Mouse (Mus musculus) ES-E14 (cell line): Measurements from ENCODE around the gene Zfp672. TPM values are rescaled to one million over a fixed set of nuclear protein-coding genes. Genes with fewer than 3 reads are reported as not detected.

Source experiments
- DNase-seq: peaks from one replicate; pipeline ENCODE4 v3.0.0-alpha.2; 2013; ENCODE audit warnings: low read depth, low spot score
- H3K27ac ChIP-seq: 2 replicates; pipeline ENCODE4 v1.5.1; 2012; ENCODE audit warnings: low read depth, mild to moderate bottlenecking, low read length, moderate library complexity, mixed read lengths; ENCODE audit not compliant: poor library complexity, insufficient read depth, severe bottlenecking
- H3K36me3 ChIP-seq: 2 replicates; pipeline ENCODE4 v1.6.1; 2012; ENCODE audit warnings: mild to moderate bottlenecking, low read length, moderate library complexity, mixed read lengths; ENCODE audit not compliant: control insufficient read depth, poor library complexity, insufficient read depth, severe bottlenecking
- H3K4me1 ChIP-seq, 2 experiments: fragments of 150-350 bp in 1 of 2; sonication (generic) in 1 of 2; 2 replicates each; pipeline ENCODE4 v1.6.1; 2012; ENCODE audit warnings: low read length in 2 of 2, mild to moderate bottlenecking in 1 of 2, mixed read lengths in 1 of 2; ENCODE audit not compliant: control insufficient read depth in 2 of 2, insufficient read depth in 2 of 2, poor library complexity in 1 of 2
- H3K4me3 ChIP-seq, 2 experiments: fragments of 150-350 bp in 1 of 2; sonication (generic) in 1 of 2; 2 replicates each; pipeline ENCODE4 v1.5.1; 2012; ENCODE audit warnings: low read length in 2 of 2, low read depth in 1 of 2, mild to moderate bottlenecking in 1 of 2, mixed read lengths in 1 of 2; ENCODE audit not compliant: insufficient read depth in 1 of 2, poor library complexity in 1 of 2, severe bottlenecking in 1 of 2
- H3K9ac ChIP-seq: 2 replicates; pipeline ENCODE4 v1.6.1; 2012; ENCODE audit warnings: low read depth, mild to moderate bottlenecking, low read length, mixed read lengths; ENCODE audit not compliant: poor library complexity, insufficient read depth, severe bottlenecking
- H3K9me3 ChIP-seq: fragments of 150-350 bp; sonication (generic); 2 replicates; pipeline ENCODE4 v1.6.1; 2012; ENCODE audit warnings: low read depth, mild to moderate bottlenecking, low read length; ENCODE audit not compliant: control insufficient read depth, insufficient read depth
- CHD2 ChIP-seq: IDR thresholded peaks from 2 replicates; pipeline ENCODE4 v1.6.1; 2014; ENCODE audit warnings: mild to moderate bottlenecking, low read depth, low read length, inconsistent platforms
- HCFC1 ChIP-seq: IDR thresholded peaks from 2 replicates; pipeline ENCODE4 v1.6.1; 2012; ENCODE audit warnings: low read length, inconsistent platforms, borderline replicate concordance; ENCODE audit not compliant: insufficient read depth
- MAFK ChIP-seq: IDR thresholded peaks from 2 replicates; pipeline ENCODE4 v1.6.1; 2014; ENCODE audit warnings: mild to moderate bottlenecking, low read depth, low read length, inconsistent platforms; ENCODE audit not compliant: insufficient read depth
- ZC3H11A ChIP-seq: IDR thresholded peaks from 2 replicates; pipeline ENCODE4 v1.6.1; 2012; ENCODE audit warnings: low read depth, mild to moderate bottlenecking, inconsistent platforms, low read length, borderline replicate concordance
- ZNF384 ChIP-seq: IDR thresholded peaks from 2 replicates; pipeline ENCODE4 v1.6.1; 2012; ENCODE audit warnings: low read depth, low read length, inconsistent platforms
- in situ Hi-C, 2 experiments: fragments of 600-800 bp; cut with MboI; formaldehyde crosslinking; loops; one replicate each; pipeline ENCODE4 v1.15.1; 2025; ENCODE audit warnings: low sequenced_read_pairs in 2 of 2, inconsistent platforms in 1 of 2; ENCODE audit not compliant: unreplicated experiment in 2 of 2
- total RNA-seq: library from RNA; depleted of rRNA; stranded (reverse); fragments of 300-350 nt; gene quantifications from 2 replicates; pipeline ENCODE4 v1.2.3, GENCODE M21; 2012

The Zfp672 gene
- total RNA-seq, 1 experiment: 11.7 TPM

DNA sequence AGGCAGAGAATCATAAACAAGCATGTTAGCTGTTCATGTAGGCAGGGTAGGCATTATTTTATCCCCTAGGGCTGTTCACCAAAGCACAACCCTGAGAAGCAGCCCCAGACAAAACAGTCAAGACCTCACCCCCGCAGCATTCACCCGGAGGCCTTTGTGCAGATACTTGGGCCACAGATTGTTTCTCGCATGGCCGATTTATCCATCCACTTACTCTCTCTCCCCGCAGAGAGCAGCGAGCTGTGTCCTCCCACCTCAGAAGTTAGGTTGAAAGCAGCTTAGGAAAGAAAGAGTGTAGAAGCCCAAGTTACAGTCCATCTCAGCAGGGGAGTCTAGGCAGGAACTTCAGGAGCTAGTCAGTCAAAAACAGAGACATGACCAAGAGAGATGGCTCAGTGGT, 32.7 kb downstream of the Zfp672 start:
- H3K9me3 ChIP-seq: no peaks in the 10 kb centered on the region
- no peaks in the 10 kb centered on the region for H3K4me1 ChIP-seq
- TF ChIP-seq HCFC1 (no peak), MAFK (no peak), CHD2 (no peak), ZNF384 (no peak), ZC3H11A (no peak)
- no peaks in the 10 kb centered on the region for H3K36me3 ChIP-seq
- in situ Hi-C loops: no loop called here
- no peak for DNase-seq
- no peak overlapping the region for H3K27ac ChIP-seq
- H3K4me3 ChIP-seq: no peak overlapping the region
- H3K9ac ChIP-seq: no peak overlapping the region

DNA sequence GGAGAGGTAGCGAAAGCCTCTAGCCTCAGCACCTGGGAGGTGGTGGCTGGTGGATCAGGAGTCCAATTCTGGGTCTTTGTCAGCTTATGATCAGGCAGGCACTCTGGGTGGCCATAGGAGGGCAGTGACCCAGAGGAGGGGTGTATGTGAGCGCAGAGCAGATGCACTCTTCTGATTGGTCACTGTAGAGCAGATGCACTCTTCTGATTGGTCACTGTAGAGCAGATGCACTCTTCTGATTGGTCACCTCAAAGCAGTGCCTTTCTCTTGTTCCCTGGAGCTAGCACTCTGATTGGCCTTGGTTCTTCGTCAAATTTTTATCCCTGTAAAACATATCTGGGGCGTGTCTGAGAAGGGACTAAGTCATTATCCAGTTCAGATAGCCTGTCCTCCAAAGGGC, 37.3 kb downstream of the Zfp672 start:
- in situ Hi-C loops: no loop called here
- Histone ChIP-seq H3K36me3 (no peaks in the 10 kb centered on the region), H3K4me3 (no peak overlapping the region), H3K27ac (no peak overlapping the region), H3K4me1 (no peaks in the 10 kb centered on the region), H3K9me3 (no peaks in the 10 kb centered on the region), H3K9ac (no peak overlapping the region)
- DNase-seq: no peak
- TF ChIP-seq ZNF384 (no peak), CHD2 (no peak), HCFC1 (no peak), MAFK (no peak)

DNA sequence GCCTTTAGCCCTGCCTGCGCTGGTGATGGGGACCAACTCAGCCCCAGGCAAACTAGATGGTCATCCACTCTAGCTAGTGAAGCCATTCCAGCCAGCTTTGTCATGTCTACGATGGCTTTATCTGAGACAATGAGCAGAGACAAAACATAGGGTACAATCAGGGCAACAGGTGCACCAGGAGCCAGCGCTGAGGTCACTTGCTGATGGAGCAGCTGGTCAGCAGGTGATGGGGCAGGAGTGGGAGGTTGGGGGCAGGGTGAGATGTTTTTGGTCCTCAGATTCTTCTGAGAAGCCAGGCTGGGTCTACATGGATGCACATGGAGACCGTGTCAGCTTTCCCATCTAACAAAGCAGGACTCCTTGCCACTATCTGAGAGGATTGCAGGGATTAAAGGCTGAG, 39.3 kb downstream of the Zfp672 start:
- H3K4me3 ChIP-seq: no peak overlapping the region
- no peak overlapping the region for H3K27ac ChIP-seq
- H3K9me3 ChIP-seq: no peaks in the 10 kb centered on the region
- no peak for DNase-seq
- no peaks in the 10 kb centered on the region for H3K4me1 ChIP-seq
- H3K9ac ChIP-seq: no peak overlapping the region
- H3K36me3 ChIP-seq: no peaks in the 10 kb centered on the region
- TF ChIP-seq CHD2: no peak
- no peak for TF ChIP-seq MAFK
- TF ChIP-seq ZNF384: no peak
- TF ChIP-seq ZC3H11A: no peak
- TF ChIP-seq HCFC1: no peak
- in situ Hi-C loops: no loop called here

DNA sequence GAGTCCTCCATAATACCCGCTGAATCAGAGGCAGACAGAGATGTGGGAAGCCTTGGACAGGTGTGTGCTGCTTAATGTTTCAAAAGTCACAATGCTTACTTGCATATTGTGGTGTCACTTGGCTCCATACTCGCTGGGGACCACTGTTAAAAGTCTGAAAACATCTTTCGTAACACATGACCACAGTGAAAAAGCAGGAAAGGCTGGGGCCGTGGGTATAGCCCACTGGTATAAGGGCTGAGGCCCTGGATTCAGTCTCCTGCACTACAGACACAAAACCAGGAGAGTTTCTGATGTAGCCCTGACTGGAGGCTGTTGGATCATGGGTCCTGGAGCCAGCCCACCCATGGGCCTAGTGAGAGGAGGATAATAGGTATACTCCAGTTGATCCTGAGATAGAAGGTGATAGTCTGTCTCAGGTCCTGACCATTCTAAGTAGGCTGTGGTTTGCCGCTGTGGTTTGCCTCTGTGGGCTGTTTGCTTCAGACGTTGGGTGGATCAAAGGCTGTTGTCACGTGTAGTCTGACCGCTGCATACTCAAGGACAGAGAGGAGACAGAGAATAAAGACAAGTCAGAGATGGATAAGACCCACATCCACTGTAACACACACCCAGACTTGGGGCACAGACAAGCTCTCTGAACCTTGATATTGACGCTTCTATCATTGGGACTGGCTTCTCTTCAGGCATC, 40.0 kb downstream of the Zfp672 start:
- no peak for DNase-seq
- TF ChIP-seq ZNF384 (no peak), HCFC1 (no peak), ZC3H11A (no peak), MAFK (no peak), CHD2 (no peak)
- in situ Hi-C loops: no loop called here

DNA sequence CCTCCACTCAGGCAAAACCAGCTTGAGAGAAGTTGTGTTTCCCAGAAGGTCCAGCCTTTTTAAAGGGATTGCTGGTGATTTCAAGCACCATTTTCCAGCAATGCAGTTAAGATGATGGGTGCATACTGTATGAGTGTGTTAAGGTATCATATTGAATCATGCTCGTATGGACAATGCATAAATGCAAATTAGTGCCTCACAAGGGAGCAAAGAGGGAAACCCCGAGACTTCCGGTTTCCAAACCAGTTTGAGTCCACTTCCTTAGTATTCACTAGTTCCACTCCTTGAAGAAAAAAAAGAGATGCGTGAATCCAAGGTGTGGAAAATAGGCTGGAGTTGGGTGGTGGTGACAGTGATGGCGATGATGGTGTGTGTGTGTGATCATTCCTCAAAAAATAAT, 47.6 kb downstream of the Zfp672 start:
- H3K9ac ChIP-seq: no peak overlapping the region
- no peaks in the 10 kb centered on the region for H3K9me3 ChIP-seq
- no peak for DNase-seq
- no peaks in the 10 kb centered on the region for H3K4me1 ChIP-seq
- H3K4me3 ChIP-seq: no peak overlapping the region
- in situ Hi-C loops: no loop called here
- TF ChIP-seq HCFC1 (no peak), ZC3H11A (no peak), MAFK (no peak), CHD2 (no peak), ZNF384 (no peak)
- H3K27ac ChIP-seq: no peak overlapping the region
- H3K36me3 ChIP-seq: no peaks in the 10 kb centered on the region

More for the DNA sequence above, 40.0 kb downstream of the Zfp672 start:
- no peaks in the 10 kb centered on the region for H3K36me3 ChIP-seq
- H3K9me3 ChIP-seq: no peaks in the 10 kb centered on the region
- no peak overlapping the region for H3K4me3 ChIP-seq
- no peak overlapping the region for H3K9ac ChIP-seq
- no peaks in the 10 kb centered on the region for H3K4me1 ChIP-seq
- H3K27ac ChIP-seq: no peak overlapping the region
